Mouse (Mus musculus) heart, embryonic 15.5 days (tissue): ENCODE data around the gene Klk1b5. TPM values are rescaled to one million over a fixed set of nuclear protein-coding genes. Genes with fewer than 3 reads are reported as not detected.

Experiments
- ATAC-seq: fragments of 200-750 bp; cut with Nextera tagmentation; replicated peaks from 2 replicates; pipeline ENCODE4 v1.8.0; 2017; ENCODE audit warnings: low read depth, moderate TSS enrichment; ENCODE audit not compliant: insufficient number of reproducible peaks, insufficient read depth, low FRiP score
- H3K27ac ChIP-seq: fragments of 300-500 bp; sonication (generic); 2 replicates; pipeline ENCODE4 v1.5.1; 2015; ENCODE audit warnings: mild to moderate bottlenecking, inconsistent platforms
- H3K27me3 ChIP-seq: fragments of 300-500 bp; sonication (generic); 2 replicates; pipeline ENCODE4 v1.6.1; 2015; ENCODE audit warnings: inconsistent platforms
- H3K36me3 ChIP-seq: fragments of 300-500 bp; sonication (generic); 2 replicates; pipeline ENCODE4 v1.6.1; 2015; ENCODE audit warnings: mild to moderate bottlenecking, inconsistent platforms
- H3K4me1 ChIP-seq: fragments of 300-500 bp; sonication (generic); replicated peaks from 2 replicates; pipeline ENCODE4 v1.6.1; 2015; ENCODE audit warnings: inconsistent platforms
- H3K4me2 ChIP-seq: fragments of 300-500 bp; sonication (generic); 2 replicates; pipeline ENCODE4 v1.6.1; 2015; ENCODE audit warnings: inconsistent platforms, mild to moderate bottlenecking, moderate library complexity
- H3K4me3 ChIP-seq: fragments of 300-500 bp; sonication (generic); 2 replicates; pipeline ENCODE4 v1.5.1; 2015; ENCODE audit warnings: mild to moderate bottlenecking, inconsistent platforms
- H3K9ac ChIP-seq: fragments of 300-500 bp; sonication (generic); 2 replicates; pipeline ENCODE4 v1.6.1; 2015; ENCODE audit warnings: mild to moderate bottlenecking, inconsistent platforms
- H3K9me3 ChIP-seq: fragments of 300-500 bp; sonication (generic); replicated peaks from 2 replicates; pipeline ENCODE4 v1.6.1; 2016; ENCODE audit warnings: inconsistent platforms
- WGBS: fragments of 180-500 bp; shearing (Covaris S2); methylation state at CpG from one replicate; pipeline ENCODE4 v1.1.7; 2015; ENCODE audit warnings: mixed read lengths; 5-methylcytosine and 5-hydroxymethylcytosine counted together
- polyA plus RNA-seq: library from polyadenylated mRNA; unstranded; fragments of >200 nt; fragmentation: Nextera tagmentation; extraction: Ambion mirVana; gene quantifications from 2 replicates; pipeline ENCODE4 v1.2.1, GENCODE M21; 2015

The Klk1b5 gene
- polyA plus RNA-seq, 1 experiment from 2014 or later = not detected

DNA sequence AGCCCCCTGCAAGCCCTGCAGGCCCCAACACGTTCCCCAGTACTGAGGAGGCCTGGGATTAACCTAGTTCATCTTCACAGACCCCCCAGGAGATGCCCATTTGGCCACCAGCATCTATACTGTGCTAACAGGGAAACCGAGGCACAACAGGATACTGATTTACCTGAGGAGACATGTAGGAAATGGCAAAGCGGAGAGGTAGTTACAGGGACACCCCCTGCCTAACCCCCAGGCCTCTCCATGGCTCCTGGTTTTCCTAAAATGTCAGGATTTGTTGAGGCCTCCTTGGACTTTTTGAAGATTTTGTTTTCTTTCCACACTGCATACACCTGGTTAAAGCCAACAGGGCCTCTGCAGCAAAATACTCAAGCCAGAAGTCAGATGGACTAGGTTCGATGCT lies 41.5 kb downstream of the Klk1b5 start, which contains the start of gene Acp4:
Acp4 (minus strand) TSS at position 101 of the 400 bp plus-strand sequence.
- Histone ChIP-seq H3K9me3 (no peaks in the 10 kb centered on the region), H3K9ac (no peak within 1 kb of the TSS), H3K36me3 (peaks cover 4% of the 10 kb centered on the region; the same call in 1 of the 2 replicates), H3K4me3 (no peak within 1 kb of the TSS), H3K27me3 (no peaks in the 10 kb centered on the region), H3K4me1 (peaks cover 8% of the 10 kb centered on the region), H3K4me2 (no peak within 1 kb of the TSS), H3K27ac (no peak within 1 kb of the TSS)
- ATAC-seq = no peak
- WGBS = 73% methylated on average over 4 of the region's 4 CpGs

DNA sequence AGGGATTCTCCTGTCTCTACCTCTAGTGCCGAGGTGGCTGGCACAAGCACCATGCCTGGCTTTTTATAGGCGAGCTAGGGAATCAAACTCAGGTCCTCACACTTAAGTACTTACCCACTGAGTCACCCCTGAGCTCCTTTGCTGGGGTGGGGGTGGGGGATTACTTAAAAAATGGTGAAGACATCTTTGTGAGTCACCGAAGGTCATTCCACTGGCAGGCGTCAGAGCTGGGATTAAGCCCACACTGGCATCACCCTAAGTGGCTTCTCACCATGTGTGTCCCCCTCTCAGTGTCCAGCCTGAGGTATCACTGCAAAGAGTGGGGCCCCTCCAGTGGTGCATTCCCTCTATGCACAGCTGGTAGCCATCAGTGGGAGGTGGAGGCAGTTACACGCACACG lies 44.7 kb downstream of the Klk1b5 start:
- H3K27me3 ChIP-seq = peaks cover 21% of the 10 kb centered on the region
- H3K4me3 ChIP-seq = no peak overlapping the region
- WGBS = 77% methylated on average over 6 of the region's 6 CpGs
- no peak overlapping the region for H3K9ac ChIP-seq
- no peak for ATAC-seq
- H3K36me3 ChIP-seq = no peaks in the 10 kb centered on the region
- H3K4me1 ChIP-seq = peaks cover 6% of the 10 kb centered on the region; the same call in 1 of the 2 replicates
- no peak overlapping the region for H3K27ac ChIP-seq
- H3K9me3 ChIP-seq = no peaks in the 10 kb centered on the region
- H3K4me2 ChIP-seq = no peak overlapping the region

DNA sequence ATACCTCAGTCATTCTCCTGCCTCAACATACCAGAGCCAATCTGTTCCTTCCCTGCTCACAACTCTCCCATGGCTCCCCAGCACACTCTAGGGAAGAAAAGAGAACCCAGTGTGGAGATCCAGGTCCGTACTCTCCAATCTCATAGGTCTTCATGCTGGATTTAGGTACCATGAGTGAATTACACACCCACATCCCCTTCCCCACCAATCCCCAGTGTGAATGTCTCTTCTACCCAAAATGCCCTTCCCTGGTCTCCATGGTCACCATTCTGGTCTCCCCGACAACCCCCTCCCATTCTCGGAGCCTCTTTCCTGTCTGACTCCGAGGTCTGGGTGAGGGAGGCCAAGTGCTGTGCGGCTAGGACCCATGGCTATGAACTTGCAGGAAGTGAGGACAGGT lies 45.4 kb downstream of the Klk1b5 start, which contains the start of gene Gm15517:
Gm15517 (plus strand) TSS at position 301 of the 400 bp plus-strand sequence.
- ATAC-seq = no peak
- no peak within 1 kb of the TSS for H3K9ac ChIP-seq
- H3K27me3 ChIP-seq = peaks cover 26% of the 10 kb centered on the region
- no peak within 1 kb of the TSS for H3K4me3 ChIP-seq
- no peak within 1 kb of the TSS for H3K27ac ChIP-seq
- WGBS = 49% methylated on average over 5 of the region's 5 CpGs
- H3K4me2 ChIP-seq = no peak within 1 kb of the TSS
- no peaks in the 10 kb centered on the region for H3K9me3 ChIP-seq
- peaks cover 6% of the 10 kb centered on the region; the same call in 1 of the 2 replicates for H3K4me1 ChIP-seq
- H3K36me3 ChIP-seq = no peaks in the 10 kb centered on the region

DNA sequence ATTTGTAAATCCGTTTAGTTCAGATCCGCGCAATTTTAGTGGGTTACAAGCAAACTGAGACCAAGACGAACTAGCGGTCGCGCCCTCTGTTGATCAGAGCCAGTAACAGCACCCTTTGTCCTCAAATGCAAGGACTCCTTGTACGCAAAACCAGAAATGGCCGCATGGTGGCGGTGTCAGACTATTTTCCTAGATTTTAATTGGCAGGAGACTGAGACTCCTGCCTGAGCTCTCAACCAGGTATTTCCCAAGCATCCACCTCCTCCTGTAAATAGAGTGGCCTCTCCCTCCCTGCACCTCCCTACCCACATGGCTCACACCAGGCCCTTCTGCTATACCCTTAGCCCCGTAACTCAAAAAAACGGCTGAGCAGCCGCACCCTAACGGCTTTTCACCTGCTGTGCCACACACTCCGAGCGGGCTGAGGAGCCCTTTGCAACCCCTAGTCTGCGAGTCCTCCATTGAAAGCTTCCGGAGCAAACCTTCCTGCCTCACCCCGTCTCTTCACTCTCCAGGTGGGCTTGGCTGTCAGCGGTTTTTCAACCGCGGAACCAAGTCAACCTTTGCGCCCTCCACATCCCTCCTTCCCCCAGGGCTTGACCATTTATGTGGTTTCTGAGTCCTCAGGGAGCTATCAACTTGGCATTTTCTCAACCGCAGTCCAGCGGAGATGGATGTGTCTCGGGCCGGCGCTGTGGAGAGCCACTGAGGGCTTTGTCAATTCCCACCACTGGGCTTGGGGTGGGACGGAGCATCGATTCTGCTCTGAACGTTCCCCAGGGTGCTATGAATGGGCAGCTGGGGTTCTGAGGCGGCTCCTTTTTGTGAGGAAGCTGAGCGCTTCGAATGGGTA lies 47.3 kb downstream of the Klk1b5 start:
- 0 out of 2 replicates have a peak overlapping the region, but pooled peaks have one; percentile 0 for H3K4me3 ChIP-seq
- H3K9me3 ChIP-seq = no peaks in the 10 kb centered on the region
- no peak overlapping the region for H3K27ac ChIP-seq
- H3K36me3 ChIP-seq = no peaks in the 10 kb centered on the region
- H3K9ac ChIP-seq = no peak overlapping the region
- 3% methylated on average over 34 of the region's 34 CpGs for WGBS
- H3K4me1 ChIP-seq = peaks cover 6% of the 10 kb centered on the region; the same call in 1 of the 2 replicates
- peak overlapping the region; percentile 44 for H3K4me2 ChIP-seq
- H3K27me3 ChIP-seq = peaks cover 34% of the 10 kb centered on the region
- ATAC-seq = peak; percentile 64; the same call in 1 of the 2 replicates

DNA sequence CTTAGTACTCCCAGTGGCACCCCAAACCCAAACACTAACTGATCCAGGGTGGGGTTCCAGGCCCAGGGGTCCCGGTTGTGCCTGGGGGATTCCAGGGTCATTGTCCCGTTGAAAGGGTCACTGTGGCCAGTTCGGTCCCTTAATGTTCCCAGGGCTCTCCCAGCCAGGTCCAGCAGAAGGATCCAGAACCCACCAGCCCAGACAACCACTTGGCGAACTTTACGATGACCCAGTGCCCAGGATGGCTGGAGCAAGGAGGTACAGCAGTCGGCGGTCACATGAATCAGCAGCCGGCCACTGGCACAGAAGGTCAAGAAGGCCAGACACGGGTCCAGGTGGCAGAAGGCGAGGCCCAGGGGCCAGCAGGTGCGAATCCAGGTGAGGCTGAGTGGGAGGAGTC lies 52.4 kb downstream of the Klk1b5 start:
- Histone ChIP-seq H3K36me3 (no peaks in the 10 kb centered on the region), H3K9me3 (no peaks in the 10 kb centered on the region), H3K4me2 (no peak overlapping the region), H3K9ac (no peak overlapping the region), H3K4me1 (peaks cover 3% of the 10 kb centered on the region; the same call in 1 of the 2 replicates), H3K27ac (no peak overlapping the region), H3K4me3 (no peak overlapping the region), H3K27me3 (peaks cover 35% of the 10 kb centered on the region)
- ATAC-seq = no peak
- 70% methylated on average over 11 of the region's 11 CpGs for WGBS

DNA sequence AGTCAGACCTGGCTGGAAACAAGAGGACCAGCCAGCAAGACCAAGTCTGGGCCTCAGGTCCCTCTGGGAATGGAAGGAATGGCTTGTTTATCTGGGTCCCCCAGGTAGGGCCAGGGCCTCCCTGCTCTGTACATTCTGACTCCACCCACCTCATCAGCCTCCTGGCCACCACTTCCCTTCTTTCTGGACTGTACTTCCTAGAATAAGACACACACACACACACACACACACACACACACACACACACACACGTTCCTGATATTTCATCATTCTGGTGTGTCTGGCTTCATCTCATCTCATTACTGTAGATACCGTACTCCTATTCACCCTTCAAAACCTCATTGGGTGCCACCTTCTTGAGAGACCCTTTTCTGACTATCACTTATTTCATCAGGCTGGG lies 53.7 kb downstream of the Klk1b5 start:
- no peak for ATAC-seq
- H3K27me3 ChIP-seq = peaks cover 32% of the 10 kb centered on the region
- no peak overlapping the region for H3K27ac ChIP-seq
- no peaks in the 10 kb centered on the region for H3K9me3 ChIP-seq
- WGBS = 74% methylated on average over 2 of the region's 2 CpGs
- H3K4me2 ChIP-seq = no peak overlapping the region
- H3K36me3 ChIP-seq = no peaks in the 10 kb centered on the region
- H3K4me1 ChIP-seq = no peaks in the 10 kb centered on the region
- no peak overlapping the region for H3K4me3 ChIP-seq
- H3K9ac ChIP-seq = no peak overlapping the region

Other genes starting within 250 kb of the Klk1b5 start
- not detected in 2 replicates for gene Klk1b1, start 249.2 kb upstream of the Klk1b5 start, polyA plus RNA-seq
- gene Klk1b9, start 239.9 kb upstream of the Klk1b5 start, polyA plus RNA-seq = not detected in 2 replicates
- gene Klk1b11, start 220.1 kb upstream of the Klk1b5 start, polyA plus RNA-seq = not detected in 2 replicates
- not detected in 2 replicates for gene Klk1b26, start 203.8 kb upstream of the Klk1b5 start, polyA plus RNA-seq
- gene Klk1b27, start 163.7 kb upstream of the Klk1b5 start, polyA plus RNA-seq = not detected in 2 replicates
- not detected in 2 replicates for gene Klk1b21, start 113.6 kb upstream of the Klk1b5 start, polyA plus RNA-seq
- gene Klk1b22, start 103.3 kb upstream of the Klk1b5 start, polyA plus RNA-seq = not detected in 2 replicates
- gene Klk1b16, start 79.2 kb upstream of the Klk1b5 start, polyA plus RNA-seq = not detected in 2 replicates
- not detected in 2 replicates for gene Klk1b24, start 27.7 kb upstream of the Klk1b5 start, polyA plus RNA-seq
- gene Klk1b3, start 17.8 kb upstream of the Klk1b5 start, polyA plus RNA-seq = not detected in 2 replicates
- not detected in 2 replicates for gene Klk1b4, start 8.5 kb upstream of the Klk1b5 start, polyA plus RNA-seq
- gene Klk1, start 9.4 kb downstream of the Klk1b5 start, polyA plus RNA-seq = 0.13 TPM in 1 of 2 replicates, not detected in the other
- gene Gm36864, start 20.2 kb downstream of the Klk1b5 start, polyA plus RNA-seq = 0.09 TPM in 1 of 2 replicates, not detected in the other
- 0.62 and 1.1 TPM in 2 replicates for gene 1700028J19Rik, start 30.8 kb downstream of the Klk1b5 start, polyA plus RNA-seq
- gene 2410002F23Rik, start 30.8 kb downstream of the Klk1b5 start, polyA plus RNA-seq = 59.5 and 86.8 TPM in 2 replicates
- not detected in 2 replicates for gene Acp4, start 41.4 kb downstream of the Klk1b5 start, polyA plus RNA-seq
- gene Gm15517, start 45.5 kb downstream of the Klk1b5 start, polyA plus RNA-seq = not detected in 2 replicates
- 1.0 and 2.5 TPM in 2 replicates for gene Clec11a, start 91.0 kb downstream of the Klk1b5 start, polyA plus RNA-seq
- 0.58 and 0.74 TPM in 2 replicates for gene Shank1, start 94.3 kb downstream of the Klk1b5 start, polyA plus RNA-seq
- 0.71 and 0.82 TPM in 2 replicates for gene Syt3, start 168.2 kb downstream of the Klk1b5 start, polyA plus RNA-seq
- gene 1700008O03Rik, start 169.9 kb downstream of the Klk1b5 start, polyA plus RNA-seq = 0.13 and 0.47 TPM in 2 replicates
- 1.8 TPM in 2 replicates for gene Lrrc4b, start 213.1 kb downstream of the Klk1b5 start, polyA plus RNA-seq
- 0.43 and 0.74 TPM in 2 replicates for gene Aspdh, start 249.4 kb downstream of the Klk1b5 start, polyA plus RNA-seq